In genomic region chr14:54958503-54958902, GRCm38 (mm10) we compare ENCODE assay signal across 32 mouse cellular contexts. TPM values are rescaled to one million over a fixed set of nuclear protein-coding genes. Genes with fewer than 3 reads are reported as not detected.
DNase-seq lines count a peak whose midpoint lies in the region; ATAC-seq and TF ChIP-seq lines count a peak whose summit lies in the region.
"Had no signal": no experiment of that assay in that cellular context is flagged by ENCODE, and none has a peak within 500 bp of the region (broad histone marks: within the 10 kb centered on the region; RNA-seq: fewer than 3 reads in every experiment).

No protein-coding gene starts in this region.

- peak overlapping the region; percentile 68 for H3K4me2 ChIP-seq in heart, embryonic 12.5 days
- H3K4me2 ChIP-seq in heart, embryonic 15.5 days = peak overlapping the region; percentile 37
- H3K4me2 ChIP-seq: embryonic facial prominence, embryonic 13.5 days; forebrain, embryonic 12.5 days; forebrain, embryonic 15.5 days; hindbrain, embryonic 13.5 days; intestine, embryonic 15.5 days; kidney, embryonic 15.5 days had no signal

- H3K4me3 ChIP-seq in heart, adult 2 months = peak overlapping the region; percentile 38
- peak overlapping the region; percentile 20; the same call in 1 of the 2 replicates for H3K4me3 ChIP-seq in heart, embryonic 12.5 days
- H3K4me3 ChIP-seq in heart, embryonic 15.5 days = peak overlapping the region; percentile 24
- H3K4me3 ChIP-seq: embryonic facial prominence, embryonic 10.5 days; embryonic facial prominence, embryonic 13.5 days; erythroblast, embryonic 14.5 days; forebrain, embryonic 12.5 days; forebrain, embryonic 15.5 days; hindbrain, embryonic 10.5 days; hindbrain, embryonic 13.5 days; intestine, embryonic 15.5 days; kidney, embryonic 15.5 days had no signal

- no peaks in the 10 kb centered on the region for H3K4me1 ChIP-seq in heart, adult 2 months (ENCODE audit: control insufficient read depth, insufficient read depth, low read length)
- H3K4me1 ChIP-seq in heart, embryonic 12.5 days (replicated peaks) = peaks cover 47% of the 10 kb centered on the region
- H3K4me1 ChIP-seq in heart, embryonic 15.5 days (replicated peaks) = peaks cover 40% of the 10 kb centered on the region
- H3K4me1 ChIP-seq: forebrain, embryonic 15.5 days; hindbrain, embryonic 13.5 days; intestine, embryonic 15.5 days; kidney, embryonic 15.5 days had no signal

- H3K9ac ChIP-seq in heart, adult 2 months (ENCODE audit: low read depth, low read length) = peak overlapping the region; percentile 69
- peak overlapping the region; percentile 41 for H3K9ac ChIP-seq in heart, embryonic 12.5 days
- H3K9ac ChIP-seq in heart, embryonic 15.5 days = peak overlapping the region; percentile 31; the same call in 1 of the 2 replicates
- H3K9ac ChIP-seq: embryonic facial prominence, embryonic 13.5 days; forebrain, embryonic 12.5 days; forebrain, embryonic 15.5 days; hindbrain, embryonic 13.5 days; intestine, embryonic 15.5 days; kidney, embryonic 15.5 days had no signal

- TF ChIP-seq EP300 in heart, adult 2 months (IDR thresholded peaks at IDR 0.05; ENCODE audit: insufficient read depth, low read depth, low read length) = peak; percentile 96; the same call in 1 of the 2 replicates

- H3K36me3 ChIP-seq in heart, adult 2 months (ENCODE audit: control insufficient read depth, insufficient read depth, low read length) = no peaks in the 10 kb centered on the region; the same call in 1 of the 2 replicates
- H3K36me3 ChIP-seq in heart, embryonic 12.5 days = peaks cover 89% of the 10 kb centered on the region
- H3K36me3 ChIP-seq in heart, embryonic 15.5 days = peaks cover 31% of the 10 kb centered on the region; the same call in 1 of the 2 replicates
- H3K36me3 ChIP-seq: embryonic facial prominence, embryonic 10.5 days; embryonic facial prominence, embryonic 13.5 days; forebrain, embryonic 12.5 days; forebrain, embryonic 15.5 days; hindbrain, embryonic 10.5 days; hindbrain, embryonic 13.5 days; intestine, embryonic 15.5 days; kidney, embryonic 15.5 days had no signal

- ATAC-seq in heart, embryonic 12.5 days (ENCODE audit: insufficient number of reproducible peaks, low FRiP score) = no peak
- ATAC-seq in heart, embryonic 15.5 days (replicated peaks; ENCODE audit: insufficient number of reproducible peaks, insufficient read depth, low FRiP score, low read depth) = no peak
- ATAC-seq: activated CD4-positive, CD25-positive, alpha-beta regulatory T cell, adult 4 months; forebrain, embryonic 15.5 days; hindbrain, embryonic 16.5 days; intestine, embryonic 15.5 days had no signal

- TF ChIP-seq POLR2A in heart, adult 2 months (IDR thresholded peaks at IDR 0.05; ENCODE audit: insufficient read depth, low read depth, low read length) = peak; percentile 89

- intact Hi-C loops in heart, adult 2 months (cut with DNase I) = no loop called here
- intact Hi-C loops in heart, postnatal 10 days (cut with DNase I) = no loop called here
- intact Hi-C loops in heart, postnatal 14 days (cut with DNase I) = no loop called here

- no peak for TF ChIP-seq CTCF in heart, adult 2 months (IDR thresholded peaks at IDR 0.05)

- H3K27ac ChIP-seq in heart, adult 2 months = peak overlapping the region; percentile 23; the same call in 1 of the 2 replicates
- peak overlapping the region; percentile 49; the same call in 1 of the 2 replicates for H3K27ac ChIP-seq in heart, embryonic 12.5 days (ENCODE audit: poor library complexity, severe bottlenecking)
- peak overlapping the region; percentile 35 for H3K27ac ChIP-seq in heart, embryonic 15.5 days
- H3K27ac ChIP-seq: embryonic facial prominence, embryonic 10.5 days; embryonic facial prominence, embryonic 13.5 days; forebrain, embryonic 12.5 days; forebrain, embryonic 15.5 days; hindbrain, embryonic 10.5 days; hindbrain, embryonic 13.5 days; intestine, embryonic 15.5 days; kidney, embryonic 15.5 days had no signal

- H3K79me2 ChIP-seq in heart, adult 2 months (replicated peaks; ENCODE audit: control insufficient read depth, insufficient read depth, low read length) = no peaks in the 10 kb centered on the region

- no peaks in the 10 kb centered on the region; the same call in 1 of the 2 replicates for H3K27me3 ChIP-seq in heart, adult 2 months (ENCODE audit: control insufficient read depth, insufficient read depth, low read length)
- no peaks in the 10 kb centered on the region for H3K27me3 ChIP-seq in heart, embryonic 12.5 days (replicated peaks)
- no peaks in the 10 kb centered on the region for H3K27me3 ChIP-seq in heart, embryonic 15.5 days
- H3K27me3 ChIP-seq: embryonic facial prominence, embryonic 13.5 days; forebrain, embryonic 15.5 days; hindbrain, embryonic 13.5 days; intestine, embryonic 15.5 days; kidney, embryonic 15.5 days had no signal

- 55% methylated on average over 4 of the region's 4 CpGs for WGBS in heart, adult 2 months
- 62% methylated on average over 4 of the region's 4 CpGs for WGBS in heart, embryonic 12.5 days
- WGBS in heart, embryonic 15.5 days = 62% methylated on average over 4 of the region's 4 CpGs

- no peaks in the 10 kb centered on the region for H3K9me3 ChIP-seq in heart, embryonic 12.5 days (replicated peaks)
- H3K9me3 ChIP-seq in heart, embryonic 15.5 days (replicated peaks) = no peaks in the 10 kb centered on the region
- H3K9me3 ChIP-seq: embryonic facial prominence, embryonic 10.5 days; embryonic facial prominence, embryonic 13.5 days; forebrain, embryonic 12.5 days; forebrain, embryonic 15.5 days; hindbrain, embryonic 10.5 days; hindbrain, embryonic 13.5 days; intestine, embryonic 15.5 days; kidney, embryonic 15.5 days had no signal

- no peak for DNase-seq in heart, adult 2 months
- DNase-seq in heart, postnatal 10 days = no peak
- no peak for DNase-seq in heart, postnatal 14 days
- no peak for DNase-seq in heart, postnatal 4 days
- DNase-seq: adrenal gland, adult 8-10 months; adrenal gland, postnatal 25 days; cerebellum, adult 11-12 months; cerebellum, adult 8-10 months; cerebellum, postnatal 10 days; cerebellum, postnatal 36 days; embryo, embryonic 11 days; gastrocnemius, postnatal 25 days; kidney, adult 11 months; kidney, adult 8-10 months had no signal

RNA-seq across cellular contexts. Expression of gene Myh6, which starts 8.2 kb away (rescaled TPM):
- over 10,000 TPM; 19,033 to 21,149 TPM for total RNA-seq in heart, adult 2 months (2021)
- polyA plus RNA-seq in heart, adult 2 months (2012; rRNA removed) = 6,249 and 7,266 TPM in 2 replicates
- over 10,000 TPM; 20,580 to 20,870 TPM for total RNA-seq in heart, postnatal 10 days (2021)
- 2,737 and 2,858 TPM in 2 replicates for polyA plus RNA-seq in heart, embryonic 12.5 days (2016; fragmentation: Nextera tagmentation; extraction: Ambion mirVana)
- total RNA-seq in heart, postnatal 14 days (2021) = over 10,000 TPM; 23,215 to 24,603 TPM
- polyA plus RNA-seq in heart, embryonic 15.5 days (2015; fragmentation: Nextera tagmentation; extraction: Ambion mirVana) = 2,004 and 2,041 TPM in 2 replicates
- over 10,000 TPM; 15,879 to 17,172 TPM for total RNA-seq in heart, postnatal 4 days (2021)
- total RNA-seq: adrenal gland, adult 8-10 months; adrenal gland, postnatal 25 days had no signal
- polyA plus RNA-seq: activated CD4-positive, CD25-positive, alpha-beta regulatory T cell, adult 4 months; erythroblast, embryonic 14.5 days; gonadal fat pad, adult 2 months had no signal

RNA-seq across cellular contexts. Expression of gene Gm17428, which starts 18.2 kb away (rescaled TPM):
- total RNA-seq in heart, adult 2 months (2021) = not detected
- not detected in 2 replicates for polyA plus RNA-seq in heart, adult 2 months (2012; rRNA removed)
- not detected for total RNA-seq in heart, postnatal 10 days (2021)
- polyA plus RNA-seq in heart, embryonic 12.5 days (2016; fragmentation: Nextera tagmentation; extraction: Ambion mirVana) = not detected in 2 replicates
- not detected for total RNA-seq in heart, postnatal 14 days (2021)
- not detected in 2 replicates for polyA plus RNA-seq in heart, embryonic 15.5 days (2015; fragmentation: Nextera tagmentation; extraction: Ambion mirVana)
- not detected for total RNA-seq in heart, postnatal 4 days (2021)
- total RNA-seq: adrenal gland, adult 8-10 months; adrenal gland, postnatal 25 days; ES-E14; gastrocnemius, adult 8-10 months; gastrocnemius, postnatal 25 days had no signal
- polyA plus RNA-seq: activated CD4-positive, CD25-positive, alpha-beta regulatory T cell, adult 4 months; brain, embryonic 14.5 days; cortical plate, adult 2 months; embryonic facial prominence, embryonic 10.5 days; embryonic facial prominence, embryonic 13.5 days; erythroblast, embryonic 14.5 days; forebrain, embryonic 12.5 days; forebrain, embryonic 15.5 days; gonadal fat pad, adult 2 months; hindbrain, embryonic 10.5 days; hindbrain, embryonic 13.5 days; hindbrain, embryonic 16.5 days; intestine, embryonic 15.5 days; kidney, embryonic 15.5 days had no signal

RNA-seq across cellular contexts. Expression of gene Cmtm5, which starts 22.4 kb away (rescaled TPM):
- under 1 TPM in 1 of 2 experiments, not detected in 1; 0.30 TPM for total RNA-seq in heart, adult 2 months (2021)
- polyA plus RNA-seq in heart, adult 2 months (2012; rRNA removed) = 1.8 and 2.9 TPM in 2 replicates
- total RNA-seq in heart, postnatal 10 days (2021) = under 1 TPM in 1 of 2 experiments, not detected in 1; 0.91 TPM
- polyA plus RNA-seq in heart, embryonic 12.5 days (2016; fragmentation: Nextera tagmentation; extraction: Ambion mirVana) = 0.57 and 0.89 TPM in 2 replicates
- under 1 TPM; 0.49 to 0.60 TPM for total RNA-seq in heart, postnatal 14 days (2021)
- 0.74 and 2.4 TPM in 2 replicates for polyA plus RNA-seq in heart, embryonic 15.5 days (2015; fragmentation: Nextera tagmentation; extraction: Ambion mirVana)
- total RNA-seq in heart, postnatal 4 days (2021) = under 1 TPM in 1 of 2 experiments, not detected in 1; 0.33 TPM
- total RNA-seq: ES-E14; gastrocnemius, adult 8-10 months had no signal
- polyA plus RNA-seq: erythroblast, embryonic 14.5 days had no signal

RNA-seq across cellular contexts. Expression of gene Il25, which starts 26.0 kb away (rescaled TPM):
- total RNA-seq in heart, adult 2 months (2021) = not detected
- not detected in 2 replicates for polyA plus RNA-seq in heart, adult 2 months (2012; rRNA removed)
- not detected for total RNA-seq in heart, postnatal 10 days (2021)
- not detected in 2 replicates for polyA plus RNA-seq in heart, embryonic 12.5 days (2016; fragmentation: Nextera tagmentation; extraction: Ambion mirVana)
- not detected for total RNA-seq in heart, postnatal 14 days (2021)
- not detected in 2 replicates for polyA plus RNA-seq in heart, embryonic 15.5 days (2015; fragmentation: Nextera tagmentation; extraction: Ambion mirVana)
- total RNA-seq in heart, postnatal 4 days (2021) = not detected
- total RNA-seq: adrenal gland, adult 8-10 months; adrenal gland, postnatal 25 days; gastrocnemius, adult 8-10 months; gastrocnemius, postnatal 25 days had no signal
- polyA plus RNA-seq: activated CD4-positive, CD25-positive, alpha-beta regulatory T cell, adult 4 months; embryonic facial prominence, embryonic 10.5 days; embryonic facial prominence, embryonic 13.5 days; erythroblast, embryonic 14.5 days; forebrain, embryonic 12.5 days; gonadal fat pad, adult 2 months; intestine, embryonic 15.5 days; kidney, embryonic 15.5 days had no signal

RNA-seq across cellular contexts. Expression of gene Efs, which starts 32.6 kb away (rescaled TPM):
- total RNA-seq in heart, adult 2 months (2021) = 1 to 10 TPM; 1.9 to 3.0 TPM
- 5.1 and 5.4 TPM in 2 replicates for polyA plus RNA-seq in heart, adult 2 months (2012; rRNA removed)
- 1 to 10 TPM; 7.4 TPM for total RNA-seq in heart, postnatal 10 days (2021)
- polyA plus RNA-seq in heart, embryonic 12.5 days (2016; fragmentation: Nextera tagmentation; extraction: Ambion mirVana) = 15.0 and 16.7 TPM in 2 replicates
- total RNA-seq in heart, postnatal 14 days (2021) = 1 to 10 TPM; 4.1 to 4.6 TPM
- 10.6 and 18.8 TPM in 2 replicates for polyA plus RNA-seq in heart, embryonic 15.5 days (2015; fragmentation: Nextera tagmentation; extraction: Ambion mirVana)
- total RNA-seq in heart, postnatal 4 days (2021) = 10 to 100 TPM; 10.5 to 10.9 TPM
- polyA plus RNA-seq: activated CD4-positive, CD25-positive, alpha-beta regulatory T cell, adult 4 months; erythroblast, embryonic 14.5 days had no signal
